Mouse (Mus musculus) thymus, postnatal 4 days (tissue): ENCODE measurements around the gene Arhgef12.
"Not testable (repeated sequence)": the region's sequence is repeated elsewhere in the genome, so short reads cannot be mapped to it uniquely, and the experiment has no call there.

Source experiments
- DNase-seq: peaks from one replicate; pipeline ENCODE4 v3.0.0; 2021

The Arhgef12 gene

GRCm38 (mm10) chr9:42995298-42995697 is 111.7 kb downstream of the Arhgef12 start:
- no peak for DNase-seq

GRCm38 (mm10) chr9:42994708-42995107 is 112.3 kb downstream of the Arhgef12 start:
- DNase-seq, result no peak

DNA sequence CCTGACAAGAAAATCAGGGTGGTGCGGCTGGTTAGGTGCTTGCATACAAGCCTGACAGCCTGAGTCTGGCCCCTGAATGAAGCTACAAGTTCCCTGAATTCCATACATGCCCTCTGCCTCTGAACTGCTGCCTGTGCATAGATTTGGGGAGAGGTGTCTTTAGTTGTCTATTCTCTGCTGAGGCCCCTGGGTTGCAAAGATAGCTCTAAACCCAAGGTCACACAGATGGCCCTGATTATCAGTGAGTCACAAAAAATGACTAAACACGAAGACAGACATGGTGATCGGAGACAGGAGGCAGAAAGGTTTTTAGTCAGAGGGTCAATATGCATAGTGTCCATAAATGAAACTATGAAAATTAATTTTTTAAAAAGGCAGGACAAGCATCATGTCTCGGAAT is 113.4 kb downstream of the Arhgef12 start:
- DNase-seq, result no peak

- no peak for DNase-seq
Observed at GRCm38 (mm10) chr9:42987988-42988387, 119.1 kb downstream of the Arhgef12 start.

GRCm38 (mm10) chr9:42968894-42969521 is 138.0 kb downstream of the Arhgef12 start:
- DNase-seq, result no peak

DNA sequence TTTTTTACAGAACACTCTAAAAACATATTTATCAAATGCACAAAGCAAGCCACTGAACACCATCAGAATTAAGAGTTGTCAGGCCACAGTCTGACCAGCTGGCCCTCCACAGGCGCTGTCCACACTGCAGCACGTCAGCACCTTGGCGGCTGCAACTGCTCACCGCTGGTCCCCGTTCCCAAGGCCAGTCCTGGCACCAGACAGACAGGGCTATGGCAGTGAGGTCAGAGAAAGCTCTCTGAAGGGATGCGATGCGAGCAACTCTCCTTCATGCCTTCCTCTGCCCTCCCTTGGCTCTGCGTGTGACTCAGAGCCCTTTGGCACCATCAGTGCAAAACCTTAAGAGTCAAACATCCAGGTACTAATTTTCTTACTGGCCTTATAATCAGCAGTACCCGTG is 139.3 kb downstream of the Arhgef12 start:
- no peak for DNase-seq

DNA sequence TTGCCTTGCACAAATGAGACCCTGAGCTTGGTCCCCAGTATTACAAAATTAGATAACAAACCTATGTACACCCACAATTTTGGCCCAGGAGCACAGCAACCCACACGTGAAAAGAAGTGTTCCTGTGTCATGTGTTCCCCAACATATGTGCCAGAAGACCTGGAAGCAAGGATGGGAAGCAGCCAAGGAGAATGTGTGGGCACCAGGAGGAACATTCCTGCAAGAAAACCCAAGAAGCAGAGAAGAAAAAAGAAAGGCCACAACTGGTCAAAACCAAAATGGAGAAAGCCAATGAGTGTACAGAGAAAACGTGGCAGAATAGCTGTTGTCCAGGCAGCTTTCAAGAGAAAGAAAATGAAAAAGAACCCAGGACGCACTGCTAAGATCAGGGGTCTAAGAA is 142.2 kb downstream of the Arhgef12 start:
- not testable (repeated sequence) for DNase-seq

- DNase-seq, result no peak
Observed at GRCm38 (mm10) chr9:42964366-42964765, 142.7 kb downstream of the Arhgef12 start.

DNA sequence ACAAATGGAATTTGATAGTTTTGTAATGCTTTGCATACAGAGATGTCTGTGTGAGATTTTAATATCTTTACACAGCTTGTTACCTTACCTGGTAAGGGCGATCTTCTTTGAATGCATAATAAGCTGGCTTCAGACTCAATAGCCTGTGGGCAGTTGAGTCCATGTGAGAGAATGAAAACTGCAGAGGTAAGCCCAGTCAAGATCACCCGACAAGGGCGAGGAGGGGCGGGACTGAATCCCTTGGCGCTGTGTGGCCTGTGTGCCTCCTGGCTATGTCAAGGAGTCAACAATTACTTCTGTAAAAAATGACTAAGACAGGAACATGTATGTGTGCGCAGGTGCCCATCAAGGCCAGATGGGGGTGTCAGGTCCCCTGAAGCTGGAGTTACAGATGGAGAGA is 144.5 kb downstream of the Arhgef12 start:
- no peak for DNase-seq

DNA sequence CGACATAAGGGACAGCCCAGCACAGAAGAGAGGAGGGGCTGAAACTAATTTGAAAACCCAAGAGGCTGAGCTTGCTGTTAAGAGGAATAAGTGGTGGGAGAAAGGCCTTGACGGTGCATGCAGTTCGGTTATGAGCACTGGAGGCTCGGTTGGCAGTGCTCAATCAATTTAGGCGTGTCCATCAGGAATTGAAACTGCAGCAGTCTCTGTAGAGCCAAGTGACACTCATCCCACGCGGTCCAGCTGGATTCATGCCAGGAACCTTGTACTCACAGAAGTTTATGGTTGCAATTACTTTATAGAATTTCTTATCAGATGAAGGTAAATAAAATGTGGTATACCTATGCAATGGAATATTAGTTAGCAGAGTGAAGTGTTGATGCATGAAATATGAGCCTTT is 148.6 kb downstream of the Arhgef12 start:
- DNase-seq, result no peak

GRCm38 (mm10) chr9:42948381-42948780 is 158.7 kb downstream of the Arhgef12 start:
- no peak for DNase-seq

DNA sequence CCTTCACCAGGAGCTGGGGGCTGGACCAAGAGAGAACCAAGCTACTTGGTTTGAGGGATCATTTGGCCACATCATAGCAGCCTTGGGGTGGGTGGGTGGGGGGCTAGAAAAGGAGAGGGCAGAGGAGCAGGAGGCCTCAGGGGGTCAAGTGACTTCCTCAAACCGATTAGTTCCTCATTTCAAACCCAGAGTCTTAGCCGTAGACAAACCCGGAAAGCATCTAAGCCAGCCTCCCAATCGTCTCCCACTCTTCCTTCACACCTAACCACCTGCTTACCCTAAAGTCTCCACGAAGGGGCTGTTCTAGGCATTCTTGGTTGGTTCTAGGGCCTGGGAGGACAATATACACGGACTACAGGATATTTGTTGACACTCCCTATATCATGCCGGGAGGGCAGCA is 161.9 kb downstream of the Arhgef12 start:
- DNase-seq, result no peak

GRCm38 (mm10) chr9:42944536-42945006 is 162.5 kb downstream of the Arhgef12 start:
- DNase-seq, result peak; percentile 79

DNA sequence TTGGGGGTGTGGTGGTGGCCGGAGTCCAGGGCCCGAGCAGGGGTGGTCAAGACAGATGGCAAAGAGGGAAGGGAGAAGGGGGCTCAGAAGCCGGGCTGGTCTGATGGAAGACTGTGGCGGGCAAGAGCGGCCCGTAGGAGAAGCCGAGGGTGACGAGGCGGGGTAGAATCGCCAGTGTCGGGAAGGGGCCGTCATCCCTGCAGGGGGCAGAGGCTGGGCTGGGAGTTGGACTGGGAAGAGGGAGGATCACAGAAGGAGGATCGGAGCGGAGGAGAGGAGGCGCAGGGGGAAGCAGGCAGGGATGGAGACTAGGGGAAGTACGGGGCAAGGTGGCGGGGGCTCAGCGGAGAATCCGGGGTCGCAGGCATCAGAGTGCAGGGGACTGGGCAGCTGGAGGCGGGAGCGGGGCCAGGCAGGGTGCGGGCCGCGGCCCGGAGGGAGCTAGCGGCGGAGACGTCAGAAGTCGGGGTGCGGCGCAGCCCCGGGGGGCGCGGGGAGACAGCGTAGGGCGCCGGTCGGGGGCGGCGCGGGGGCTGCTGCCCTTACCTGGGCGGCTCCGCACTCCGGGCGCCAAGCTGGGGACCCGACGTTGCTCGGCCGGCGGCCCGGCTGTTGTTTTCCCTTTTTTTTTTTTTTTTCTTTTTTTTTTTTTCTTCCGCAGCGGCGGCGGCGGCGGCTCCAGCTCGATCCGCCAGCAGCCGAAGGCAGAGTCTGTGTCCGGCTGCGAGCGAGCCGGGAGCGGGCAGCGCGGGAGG is 163.1 kb downstream of the Arhgef12 start, which contains the start of gene Grik4:
TSS of gene Grik4 (minus strand) at position 713 of the 755 bp plus-strand sequence.
- peak; percentile 10 for DNase-seq

DNA sequence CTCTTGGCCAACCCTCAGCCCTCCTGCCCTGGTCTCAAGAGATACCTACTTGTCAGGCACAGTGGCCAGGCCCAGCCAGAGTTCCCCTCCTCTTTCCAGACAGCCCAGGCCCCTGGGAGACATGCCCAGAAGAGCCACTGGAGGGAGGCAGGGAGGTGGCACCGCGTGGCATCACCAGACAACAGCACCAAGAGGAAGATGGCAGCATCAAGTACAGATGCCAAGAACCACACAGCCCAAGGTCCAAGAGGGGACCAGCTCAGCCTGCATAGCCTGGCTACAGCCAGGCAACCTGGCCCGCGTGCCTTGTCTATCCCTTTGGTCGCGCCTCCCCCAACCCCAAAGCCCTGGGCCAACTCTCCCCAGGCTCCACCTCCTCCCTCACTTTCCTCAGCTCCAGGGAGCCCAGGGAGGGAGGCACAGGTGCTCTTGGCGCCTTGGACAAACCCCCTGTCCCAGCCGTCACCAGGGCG is 163.9 kb downstream of the Arhgef12 start:
- DNase-seq, result no peak

- no peak for DNase-seq
Observed at GRCm38 (mm10) chr9:42942148-42942547, 164.9 kb downstream of the Arhgef12 start.

GRCm38 (mm10) chr9:42932146-42932545 is 174.9 kb downstream of the Arhgef12 start:
- no peak for DNase-seq

GRCm38 (mm10) chr9:42927498-42927897 is 179.5 kb downstream of the Arhgef12 start:
- DNase-seq, result no peak

GRCm38 (mm10) chr9:42926564-42926963 is 180.5 kb downstream of the Arhgef12 start:
- DNase-seq, result no peak

DNA sequence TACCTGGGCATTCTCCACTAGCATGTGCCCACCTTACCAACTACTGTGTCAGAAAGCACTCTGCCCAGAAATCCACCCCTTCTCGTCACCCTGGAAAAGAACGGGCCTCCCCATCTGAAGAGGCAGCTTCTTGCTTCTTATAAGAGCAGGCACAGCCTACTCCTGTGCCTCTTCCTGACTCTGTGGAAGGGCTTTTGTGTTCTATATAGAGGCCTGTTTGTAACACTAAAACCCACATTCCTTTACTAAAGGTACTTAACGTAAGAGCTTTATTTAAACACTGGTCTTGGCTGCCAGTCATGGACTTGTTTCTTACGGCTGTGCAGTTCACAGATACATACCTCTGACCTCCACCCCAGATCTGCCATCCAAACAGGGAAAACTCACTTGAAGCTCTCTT is 185.2 kb downstream of the Arhgef12 start:
- DNase-seq, result no peak

GRCm38 (mm10) chr9:42920190-42920589 is 186.8 kb downstream of the Arhgef12 start:
- no peak for DNase-seq

GRCm38 (mm10) chr9:42917911-42918310 is 189.1 kb downstream of the Arhgef12 start:
- no peak for DNase-seq
